In genomic region chr10:116531063-116531462, GRCm38 (mm10) we compare ENCODE assay signal across 17 mouse cellular contexts. TPM values are rescaled to one million over a fixed set of nuclear protein-coding genes. Genes with fewer than 3 reads are reported as not detected.
A peak's percentile ranks its signal among the peaks of the same experiment; 100 is the strongest.
DNase-seq lines count a peak whose midpoint lies in the region; ATAC-seq and TF ChIP-seq lines count a peak whose summit lies in the region.
"Had no signal": no experiment of that assay in that cellular context is flagged by ENCODE, and none has a peak within 500 bp of the region (broad histone marks: within the 10 kb centered on the region; RNA-seq: fewer than 3 reads in every experiment).

No protein-coding gene starts in this region.

- no peaks in the 10 kb centered on the region for H3K9me3 ChIP-seq in lung, embryonic 14.5 days (ENCODE audit: low read depth, low read length)
- H3K9me3 ChIP-seq: embryonic facial prominence, embryonic 10.5 days; hindbrain, embryonic 10.5 days; limb, embryonic 10.5 days; liver, embryonic 13.5 days; midbrain, embryonic 13.5 days; neural tube, embryonic 13.5 days had no signal

- ATAC-seq in lung, embryonic 14.5 days (ENCODE audit: insufficient read depth), result no peak
- ATAC-seq: inflammation-experienced regulatory T-cells, adult 6 months; midbrain, embryonic 13.5 days had no signal

- H3K4me3 ChIP-seq in kidney, adult 2 months (ENCODE audit: insufficient read depth, low read depth, low read length), result no peak overlapping the region
- no peak overlapping the region for H3K4me3 ChIP-seq in lung, embryonic 14.5 days (ENCODE audit: low read depth, low read length)
- H3K4me3 ChIP-seq: embryonic facial prominence, embryonic 10.5 days; hindbrain, embryonic 10.5 days; limb, embryonic 10.5 days; liver, embryonic 13.5 days; midbrain, embryonic 13.5 days; neural tube, embryonic 13.5 days had no signal

- no peak for TF ChIP-seq POLR2A in kidney, adult 2 months (IDR thresholded peaks at IDR 0.05; ENCODE audit: low read depth, low read length)

- no peaks in the 10 kb centered on the region for H3K27me3 ChIP-seq in kidney, adult 2 months (replicated peaks; ENCODE audit: control insufficient read depth, insufficient read depth, low read length)
- no peaks in the 10 kb centered on the region for H3K27me3 ChIP-seq in lung, embryonic 14.5 days (ENCODE audit: insufficient read depth, low read length)
- H3K27me3 ChIP-seq: liver, embryonic 13.5 days; midbrain, embryonic 13.5 days; neural tube, embryonic 13.5 days had no signal

- H3K4me2 ChIP-seq in lung, embryonic 14.5 days, result no peak overlapping the region
- H3K4me2 ChIP-seq: liver, embryonic 13.5 days; midbrain, embryonic 13.5 days; neural tube, embryonic 13.5 days had no signal

- DNase-seq in kidney, adult 2 months, result peak; percentile 20
- DNase-seq in kidney, postnatal 10 days, result no peak
- no peak for DNase-seq in lung, embryonic 14.5 days
- DNase-seq in lung, postnatal 4 days, result no peak
- DNase-seq in NIH3T3 (ENCODE audit: low read depth), result peak; percentile 34
- DNase-seq in thymus, postnatal 14 days, result no peak
- DNase-seq in thymus, postnatal 10 days (ENCODE audit: low spot score in 2 of 2), result no peak
- DNase-seq: adrenal gland, adult 8-10 months; cerebellum, adult 9-10 months; gastrocnemius, postnatal 10 days; liver, embryonic 13.5 days had no signal

- no peak overlapping the region for H3K9ac ChIP-seq in lung, embryonic 14.5 days
- H3K9ac ChIP-seq: liver, embryonic 13.5 days; midbrain, embryonic 13.5 days; neural tube, embryonic 13.5 days had no signal

- no peaks in the 10 kb centered on the region for H3K36me3 ChIP-seq in kidney, adult 2 months (ENCODE audit: control insufficient read depth, insufficient read depth, low read length)
- 0 out of 2 replicates have a peak, but pooled peaks cover 2% of the 10 kb centered on the region for H3K36me3 ChIP-seq in lung, embryonic 14.5 days (ENCODE audit: insufficient read depth)
- H3K36me3 ChIP-seq: midbrain, embryonic 13.5 days had no signal

- peaks cover 2% of the 10 kb centered on the region; the same call in 1 of the 2 replicates for H3K4me1 ChIP-seq in kidney, adult 2 months (ENCODE audit: control insufficient read depth, insufficient read depth, low read length)
- H3K4me1 ChIP-seq in lung, embryonic 14.5 days (ENCODE audit: insufficient read depth), result no peaks in the 10 kb centered on the region

- no peak for TF ChIP-seq CTCF in kidney, adult 2 months (conservative IDR thresholded peaks at IDR 0.05; ENCODE audit: insufficient read depth, insufficient read length, low read depth, low read length)
- 0 out of 2 replicates have a peak, but pooled peaks have one; percentile 12 for TF ChIP-seq CTCF in lung, embryonic 14.5 days (IDR thresholded peaks at IDR 0.05; ENCODE audit: low read depth)

- no peak overlapping the region for H3K27ac ChIP-seq in kidney, adult 2 months (ENCODE audit: insufficient read depth, low read depth, low read length)
- no peak overlapping the region for H3K27ac ChIP-seq in lung, embryonic 14.5 days (ENCODE audit: low read depth)
- H3K27ac ChIP-seq: embryonic facial prominence, embryonic 10.5 days; hindbrain, embryonic 10.5 days; limb, embryonic 10.5 days; liver, embryonic 13.5 days; midbrain, embryonic 13.5 days; neural tube, embryonic 13.5 days had no signal

- WGBS in kidney, adult 2 months, result 82% methylated on average over 3 of the region's 3 CpGs
- 91% methylated on average over 3 of the region's 3 CpGs for WGBS in lung, embryonic 14.5 days

RNA-seq across cellular contexts. Expression of gene Cnot2, which starts 50.2 kb away (rescaled TPM):
- 29.6 and 32.5 TPM in 2 replicates for polyA plus RNA-seq in kidney, adult 2 months (2012; rRNA removed)
- 106 and 112 TPM in 2 replicates for polyA plus RNA-seq in lung, embryonic 14.5 days (2014; fragmentation: Nextera tagmentation; extraction: Ambion mirVana)

RNA-seq across cellular contexts. Expression of gene Kcnmb4, which starts 57.4 kb away (rescaled TPM):
- 1.2 and 1.5 TPM in 2 replicates for polyA plus RNA-seq in kidney, adult 2 months (2012; rRNA removed)
- 3.9 and 4.6 TPM in 2 replicates for polyA plus RNA-seq in lung, embryonic 14.5 days (2014; fragmentation: Nextera tagmentation; extraction: Ambion mirVana)

Comparison
In these comparisons a context has a peak if more than half of its experiments do, and no peak if none do; other contexts are left out.
1. DNase-seq: peak in kidney, adult 2 months (single experiment) and NIH3T3 (single experiment); none in kidney, postnatal 10 days (single experiment), lung, embryonic 14.5 days (single experiment), lung, postnatal 4 days (0 of 2), thymus, postnatal 14 days (single experiment) and thymus, postnatal 10 days (0 of 2).